1 mouse cellular context compared by ENCODE assay signal in the genomic region with DNA sequence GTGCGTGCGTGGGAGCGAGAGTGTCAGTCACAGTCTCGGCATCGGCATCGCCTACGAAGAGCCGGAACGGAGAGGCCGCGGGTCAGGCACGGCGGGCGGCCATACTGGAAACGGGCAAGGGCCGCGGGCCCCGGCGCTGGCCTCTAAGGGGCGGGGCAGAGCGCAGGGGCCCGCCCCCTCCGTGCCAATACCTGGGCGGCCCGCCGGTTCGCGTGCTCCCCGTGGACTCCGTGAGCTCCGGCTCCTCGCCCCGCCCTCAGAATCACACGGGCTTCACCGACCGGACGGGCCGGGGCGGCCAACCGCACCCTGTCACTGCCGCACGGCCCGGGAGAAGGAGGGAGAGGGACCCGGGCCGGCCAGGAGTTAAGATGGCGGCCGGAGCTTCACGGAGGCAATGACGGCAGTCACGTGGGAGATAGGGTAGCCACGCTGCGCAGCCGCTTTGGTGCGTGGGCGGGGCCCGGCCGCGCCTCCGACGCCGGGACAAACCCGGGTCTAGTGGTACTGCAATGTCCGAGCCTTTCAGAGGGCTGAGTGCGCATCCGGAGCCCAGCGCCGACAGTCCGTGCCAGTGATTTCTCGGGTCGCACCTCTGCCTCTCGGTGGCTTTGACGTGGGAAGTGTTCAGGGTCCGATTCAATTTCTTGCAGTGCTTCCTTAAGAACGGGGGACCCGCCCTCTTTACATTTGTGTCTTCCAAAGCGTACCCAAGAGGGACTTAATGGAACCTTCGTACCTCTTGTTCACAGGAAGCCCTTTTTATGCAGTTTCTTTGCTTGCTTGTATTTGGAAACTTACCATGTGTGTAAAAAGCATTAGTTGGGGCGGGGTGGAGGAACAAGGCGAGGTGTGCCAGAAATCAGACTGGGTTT.
A peak's percentile ranks its signal among the peaks of the same experiment; 100 is the strongest.
TF ChIP-seq lines count a peak whose summit lies in the region.

No protein-coding gene starts in this region.

TF ChIP-seq in CH12.LX, 34 proteins besides CTCF, POLR2A, EP300 and RAD21 (continued from another document):
- TF ChIP-seq SIN3A (IDR thresholded peaks at IDR 0.05; ENCODE audit: low read length) (0 out of 2 replicates have a peak, but pooled peaks have one; percentile 1), SMC3 (IDR thresholded peaks at IDR 0.05; ENCODE audit: low read depth, low read length) (no peak), KAT2A (IDR thresholded peaks at IDR 0.05; ENCODE audit: insufficient replicate concordance, low read length) (peak; percentile 86; the same call in 1 of the 2 replicates), JUND (conservative IDR thresholded peaks at IDR 0.05; ENCODE audit: low read depth, low read length) (no peak), ZKSCAN1 (IDR thresholded peaks at IDR 0.05; ENCODE audit: borderline replicate concordance, low read depth, low read length) (no peak), CHD2 (IDR thresholded peaks at IDR 0.05; ENCODE audit: low read length) (no peak), MEF2A (IDR thresholded peaks at IDR 0.05; ENCODE audit: borderline replicate concordance, low read depth, low read length) (no peak; the same call in 1 of the 2 replicates), JUN (IDR thresholded peaks at IDR 0.05; ENCODE audit: insufficient read depth, low read depth, low read length) (no peak), MAFK (IDR thresholded peaks at IDR 0.05; ENCODE audit: insufficient replicate concordance, low read length) (no peak), POLR2AphosphoS2 (IDR thresholded peaks at IDR 0.05; ENCODE audit: low read depth, low read length) (0 out of 2 replicates have a peak, but pooled peaks have one; percentile 42), BHLHE40 (IDR thresholded peaks at IDR 0.05; ENCODE audit: low read depth, low read length) (peak; percentile 61; the same call in 1 of the 2 replicates), USF1 (IDR thresholded peaks at IDR 0.05; ENCODE audit: low read depth, low read length) (peak; percentile 97), MXI1 (IDR thresholded peaks at IDR 0.05; ENCODE audit: low read depth, low read length) (no peak; the same call in 1 of the 2 replicates), PAX5 (IDR thresholded peaks at IDR 0.05; ENCODE audit: low read length) (no peak), IRF4 (IDR thresholded peaks at IDR 0.05; ENCODE audit: low read depth, low read length) (no peak), TBP (conservative IDR thresholded peaks at IDR 0.05; ENCODE audit: low read depth, low read length) (peak; percentile 67; the same call in 1 of the 2 replicates), ELF1 (IDR thresholded peaks at IDR 0.05; ENCODE audit: low read depth, low read length) (peak; percentile 63; the same call in 1 of the 2 replicates), ZMIZ1 (IDR thresholded peaks at IDR 0.05; ENCODE audit: low read depth, low read length) (peak; percentile 74), GABPA (IDR thresholded peaks at IDR 0.05; ENCODE audit: insufficient replicate concordance, low read depth, low read length) (peak; percentile 17; the same call in 1 of the 2 replicates), CHD1 (IDR thresholded peaks at IDR 0.05; ENCODE audit: low read depth, low read length) (no peak), E2F4 (IDR thresholded peaks at IDR 0.05; ENCODE audit: insufficient replicate concordance, low read depth, low read length) (no peak), UBTF (IDR thresholded peaks at IDR 0.05; ENCODE audit: low read depth, low read length) (no peak), MAZ (IDR thresholded peaks at IDR 0.05; ENCODE audit: low read depth, low read length) (no peak), ZC3H11A (IDR thresholded peaks at IDR 0.05; ENCODE audit: low read depth, low read length) (no peak), MAX (IDR thresholded peaks at IDR 0.05; ENCODE audit: low read length) (peak; percentile 89), ZNF384 (IDR thresholded peaks at IDR 0.05; ENCODE audit: low read depth, low read length) (no peak), HCFC1 (IDR thresholded peaks at IDR 0.05; ENCODE audit: low read depth, low read length) (peak; percentile 93), RCOR1 (conservative IDR thresholded peaks at IDR 0.05; ENCODE audit: low read depth, low read length) (no peak; the same call in 1 of the 2 replicates), USF2 (conservative IDR thresholded peaks at IDR 0.05; ENCODE audit: low read depth, low read length) (peak; percentile 95), NELFE (IDR thresholded peaks at IDR 0.05; ENCODE audit: low read depth, low read length) (peak; percentile 50), ETS1 (conservative IDR thresholded peaks at IDR 0.05; ENCODE audit: low read depth, low read length) (no peak)
